ENCODE assay signal across 9 mouse cellular contexts in the genomic region with DNA sequence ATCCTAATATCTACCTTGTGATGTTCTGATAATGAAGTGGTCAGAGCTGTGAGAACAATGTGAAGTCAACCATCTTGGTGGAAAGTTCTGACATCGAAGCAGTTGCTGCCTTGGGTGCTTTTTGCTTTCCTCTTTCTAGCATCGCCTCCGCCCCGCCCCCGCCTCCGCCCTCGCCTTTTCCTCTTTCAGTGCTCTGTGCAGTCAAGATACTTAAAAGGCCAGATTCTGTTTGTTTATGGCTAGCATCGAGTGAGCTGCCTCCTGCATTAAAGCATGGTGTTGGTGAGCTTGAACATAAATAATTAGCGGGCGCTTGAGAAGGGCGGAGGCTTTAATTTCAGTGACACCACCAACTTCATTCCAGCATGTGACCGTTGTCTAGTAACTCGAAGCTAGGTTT.
DNase-seq lines count a peak whose midpoint lies in the region; ATAC-seq and TF ChIP-seq lines count a peak whose summit lies in the region.
"Had no signal": no experiment of that assay in that cellular context is flagged by ENCODE, and none has a peak within 500 bp of the region (broad histone marks: within the 10 kb centered on the region; RNA-seq: fewer than 3 reads in every experiment).

No protein-coding gene starts in this region.

- H3K27me3 ChIP-seq in hindbrain, embryonic 11.5 days (ENCODE audit: control insufficient read depth, insufficient read depth, low read length) = no peaks in the 10 kb centered on the region
- H3K27me3 ChIP-seq in hindbrain, embryonic 10.5 days (ENCODE audit: insufficient read depth, poor library complexity, severe bottlenecking) = no peaks in the 10 kb centered on the region
- H3K27me3 ChIP-seq in forebrain, postnatal 0 days (ENCODE audit: insufficient read depth, low read length) = no peaks in the 10 kb centered on the region
- no peaks in the 10 kb centered on the region for H3K27me3 ChIP-seq in midbrain, embryonic 11.5 days (ENCODE audit: control insufficient read depth, insufficient read depth, low read length)

- no peak overlapping the region for H3K4me2 ChIP-seq in hindbrain, embryonic 11.5 days (replicated peaks; ENCODE audit: low read depth, low read length)
- peak overlapping the region; percentile 24 for H3K4me2 ChIP-seq in forebrain, postnatal 0 days (ENCODE audit: low read depth)
- peak overlapping the region; percentile 1; the same call in 1 of the 2 replicates for H3K4me2 ChIP-seq in midbrain, embryonic 11.5 days

- WGBS in hindbrain, embryonic 11.5 days = 37% methylated on average over 13 of the region's 13 CpGs
- WGBS in hindbrain, embryonic 10.5 days = 47% methylated on average over 13 of the region's 13 CpGs
- WGBS in forebrain, postnatal 0 days = 15% methylated on average over 13 of the region's 13 CpGs
- 28% methylated on average over 13 of the region's 13 CpGs for WGBS in midbrain, embryonic 11.5 days

- ATAC-seq in hindbrain, embryonic 11.5 days (ENCODE audit: low FRiP score) = no peak
- ATAC-seq in forebrain, postnatal 0 days = no peak
- peak; percentile 60 for ATAC-seq in midbrain, embryonic 11.5 days (ENCODE audit: low FRiP score)

- H3K9me3 ChIP-seq in hindbrain, embryonic 11.5 days (ENCODE audit: control insufficient read depth, low read length) = no peaks in the 10 kb centered on the region
- no peaks in the 10 kb centered on the region for H3K9me3 ChIP-seq in hindbrain, embryonic 10.5 days
- no peaks in the 10 kb centered on the region for H3K9me3 ChIP-seq in forebrain, postnatal 0 days (ENCODE audit: low read length)
- H3K9me3 ChIP-seq in midbrain, embryonic 11.5 days (ENCODE audit: control insufficient read depth, low read length) = no peaks in the 10 kb centered on the region

- H3K4me1 ChIP-seq in hindbrain, embryonic 11.5 days (replicated peaks; ENCODE audit: control insufficient read depth, insufficient read depth, low read length) = peaks cover 6% of the 10 kb centered on the region
- H3K4me1 ChIP-seq in hindbrain, embryonic 10.5 days (replicated peaks) = peaks cover 41% of the 10 kb centered on the region
- 0 out of 2 replicates have a peak, but pooled peaks cover 8% of the 10 kb centered on the region for H3K4me1 ChIP-seq in forebrain, postnatal 0 days (ENCODE audit: insufficient read depth)
- H3K4me1 ChIP-seq in midbrain, embryonic 11.5 days (ENCODE audit: control insufficient read depth, insufficient read depth, low read length) = peaks cover 41% of the 10 kb centered on the region

- no peak overlapping the region for H3K9ac ChIP-seq in hindbrain, embryonic 11.5 days (ENCODE audit: low read depth, low read length)
- H3K9ac ChIP-seq in forebrain, postnatal 0 days = no peak overlapping the region
- H3K9ac ChIP-seq in midbrain, embryonic 11.5 days (ENCODE audit: low read length) = no peak overlapping the region

- no peak overlapping the region for H3K27ac ChIP-seq in hindbrain, embryonic 11.5 days (ENCODE audit: low read depth, low read length)
- no peak overlapping the region for H3K27ac ChIP-seq in hindbrain, embryonic 10.5 days
- H3K27ac ChIP-seq in forebrain, postnatal 0 days (ENCODE audit: low read depth, low read length) = no peak overlapping the region
- no peak overlapping the region for H3K27ac ChIP-seq in midbrain, embryonic 11.5 days (ENCODE audit: low read depth, low read length)

- H3K4me3 ChIP-seq in hindbrain, embryonic 11.5 days (ENCODE audit: low read depth, low read length) = no peak overlapping the region
- no peak overlapping the region for H3K4me3 ChIP-seq in hindbrain, embryonic 10.5 days
- H3K4me3 ChIP-seq in forebrain, postnatal 0 days (ENCODE audit: low read depth, low read length) = no peak overlapping the region
- H3K4me3 ChIP-seq in midbrain, embryonic 11.5 days (ENCODE audit: low read depth, low read length) = no peak overlapping the region
- H3K4me3 ChIP-seq: erythroblast, embryonic 14.5 days had no signal

- no peaks in the 10 kb centered on the region for H3K36me3 ChIP-seq in hindbrain, embryonic 11.5 days (ENCODE audit: control insufficient read depth, insufficient read depth, low read length)
- peaks cover 17% of the 10 kb centered on the region for H3K36me3 ChIP-seq in hindbrain, embryonic 10.5 days
- no peaks in the 10 kb centered on the region; the same call in 1 of the 2 replicates for H3K36me3 ChIP-seq in forebrain, postnatal 0 days (ENCODE audit: insufficient read depth)
- H3K36me3 ChIP-seq in midbrain, embryonic 11.5 days (ENCODE audit: control insufficient read depth, insufficient read depth, low read length) = 0 out of 2 replicates have a peak, but pooled peaks cover 2% of the 10 kb centered on the region

- DNase-seq in hindbrain, embryonic 11.5 days (ENCODE audit: low spot score) = peak; percentile 24
- DNase-seq in hindbrain, embryonic 10.5 days (ENCODE audit: low spot score) = no peak
- DNase-seq in brain, adult 2 months (ENCODE audit: low read depth, low spot score) = peak; percentile 17
- no peak for DNase-seq in forebrain, postnatal 0 days
- peak; percentile 91 for DNase-seq in midbrain, embryonic 11.5 days (ENCODE audit: low spot score, missing footprints)
- DNase-seq in cerebellum, postnatal 25 days = no peak
- no peak for DNase-seq in MN1 (ENCODE audit: low spot score)
- no peak for DNase-seq in adrenal gland, postnatal 14 days

- no peak for TF ChIP-seq CTCF in forebrain, postnatal 0 days (IDR thresholded peaks at IDR 0.05; ENCODE audit: low read depth)

Comparison
In these comparisons a context has a peak if more than half of its experiments do, and no peak if none do; other contexts are left out.
1. DNase-seq: peak in hindbrain, embryonic 11.5 days (single experiment), brain, adult 2 months (single experiment) and midbrain, embryonic 11.5 days (single experiment); none in hindbrain, embryonic 10.5 days (single experiment), forebrain, postnatal 0 days (single experiment), cerebellum, postnatal 25 days (0 of 2), MN1 (single experiment) and adrenal gland, postnatal 14 days (single experiment).